Mouse (Mus musculus): ENCODE results near the gene Arfrp1. TPM values are rescaled to one million over a fixed set of nuclear protein-coding genes. Genes with fewer than 3 reads are reported as not detected.

Gene Arfrp1
- polyA plus RNA-seq, 2 experiments from 2014 or later, result 52.2 to 60.8 TPM

Other genes with a start within 250 kb of the Arfrp1 start
- not detected for gene Kcnq2, start 230.1 kb downstream of the Arfrp1 start, polyA plus RNA-seq (2017; shearing (Covaris generic))
- not detected for gene Eef1a2, start 208.4 kb downstream of the Arfrp1 start, polyA plus RNA-seq (2017; shearing (Covaris generic))
- 100 to 1,000 TPM; 179 to 181 TPM for gene Ppdpf, start 178.2 kb downstream of the Arfrp1 start, polyA plus RNA-seq (2017; shearing (Covaris generic))
- gene Ptk6, start 162.6 kb downstream of the Arfrp1 start, polyA plus RNA-seq (2017; shearing (Covaris generic)), result not detected
- under 1 TPM; 0.18 to 0.38 TPM for gene Srms, start 152.2 kb downstream of the Arfrp1 start, polyA plus RNA-seq (2017; shearing (Covaris generic))
- 1 to 10 TPM in 1 of 2 experiments, under 1 TPM in 1; 0.73 to 1.1 TPM for gene Fndc11, start 145.4 kb downstream of the Arfrp1 start, polyA plus RNA-seq (2017; shearing (Covaris generic))
- 10 to 100 TPM; 15.5 to 18.4 TPM for gene Helz2, start 123.4 kb downstream of the Arfrp1 start, polyA plus RNA-seq (2017; shearing (Covaris generic))
- 10 to 100 TPM in 1 of 2 experiments, 1 to 10 TPM in 1; 8.5 to 11.4 TPM for gene Gmeb2, start 77.4 kb downstream of the Arfrp1 start, polyA plus RNA-seq (2017; shearing (Covaris generic))
- gene Stmn3, start 50.9 kb downstream of the Arfrp1 start, polyA plus RNA-seq (2017; shearing (Covaris generic)), result under 1 TPM in 1 of 2 experiments, not detected in 1; 0.40 TPM
- 10 to 100 TPM; 22.9 to 25.4 TPM for gene Rtel1, start 45.7 kb downstream of the Arfrp1 start, polyA plus RNA-seq (2017; shearing (Covaris generic))
- gene Zgpat, start 476 bp downstream of the Arfrp1 start, polyA plus RNA-seq (2017; shearing (Covaris generic)), result 10 to 100 TPM; 22.2 to 22.8 TPM
- 100 to 1,000 TPM; 369 to 440 TPM for gene Lime1, start 14.7 kb upstream of the Arfrp1 start, polyA plus RNA-seq (2017; shearing (Covaris generic))
- 1 to 10 TPM; 2.5 to 4.3 TPM for gene Zbtb46, start 94.0 kb upstream of the Arfrp1 start, polyA plus RNA-seq (2017; shearing (Covaris generic))
- not detected for gene Abhd16b, start 127.8 kb upstream of the Arfrp1 start, polyA plus RNA-seq (2017; shearing (Covaris generic))
- 100 to 1,000 TPM in 1 of 2 experiments, 10 to 100 TPM in 1; 88.0 to 103 TPM for gene Tpd52l2, start 131.7 kb upstream of the Arfrp1 start, polyA plus RNA-seq (2017; shearing (Covaris generic))
- 10 to 100 TPM; 36.9 to 37.1 TPM for gene Dnajc5, start 155.1 kb upstream of the Arfrp1 start, polyA plus RNA-seq (2017; shearing (Covaris generic))
- 100 to 1,000 TPM; 111 to 136 TPM for gene Uckl1, start 219.5 kb upstream of the Arfrp1 start, polyA plus RNA-seq (2017; shearing (Covaris generic))
- gene Prpf6, start 226.5 kb upstream of the Arfrp1 start, polyA plus RNA-seq (2017; shearing (Covaris generic)), result 10 to 100 TPM; 69.3 to 69.5 TPM
- gene Zfp512b, start 227.4 kb upstream of the Arfrp1 start, polyA plus RNA-seq (2017; shearing (Covaris generic)), result 10 to 100 TPM; 20.3 to 26.9 TPM
- 10 to 100 TPM in 1 of 2 experiments, 1 to 10 TPM in 1; 8.7 to 12.5 TPM for gene Samd10, start 233.8 kb upstream of the Arfrp1 start, polyA plus RNA-seq (2017; shearing (Covaris generic))